Mouse (Mus musculus): ENCODE results near the gene Syna.

Syna gene

DNA sequence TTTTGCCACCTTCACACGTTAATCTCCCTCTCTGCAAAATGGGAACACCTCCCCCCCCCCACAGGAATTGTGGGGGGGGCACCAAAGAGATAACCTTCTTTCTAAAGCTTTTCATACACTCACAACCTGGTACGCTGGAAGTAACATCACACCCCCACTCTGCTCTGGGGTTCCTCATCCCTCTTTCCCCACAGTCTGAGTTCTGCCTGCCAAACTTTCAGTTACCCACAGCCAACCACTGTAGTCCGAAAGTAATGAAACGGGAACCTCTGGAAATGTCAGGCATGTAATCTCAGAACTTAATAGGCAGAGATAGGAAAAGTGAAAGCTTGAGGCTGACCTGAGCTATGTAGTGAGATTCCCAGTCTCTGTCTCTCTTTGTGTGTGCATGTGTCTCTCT lies 7.5 kb upstream of the Syna start:
- no peak for DNase-seq

GRCm38 (mm10) chr5:134565696-134566095 lies 5.7 kb upstream of the Syna start:
- DNase-seq: no peak

- no peak for DNase-seq
Measured at GRCm38 (mm10) chr5:134564272-134564671, 4.3 kb upstream of the Syna start.

GRCm38 (mm10) chr5:134560450-134561171 lies 640 bp upstream of the Syna start:
- DNase-seq: no peak

DNA sequence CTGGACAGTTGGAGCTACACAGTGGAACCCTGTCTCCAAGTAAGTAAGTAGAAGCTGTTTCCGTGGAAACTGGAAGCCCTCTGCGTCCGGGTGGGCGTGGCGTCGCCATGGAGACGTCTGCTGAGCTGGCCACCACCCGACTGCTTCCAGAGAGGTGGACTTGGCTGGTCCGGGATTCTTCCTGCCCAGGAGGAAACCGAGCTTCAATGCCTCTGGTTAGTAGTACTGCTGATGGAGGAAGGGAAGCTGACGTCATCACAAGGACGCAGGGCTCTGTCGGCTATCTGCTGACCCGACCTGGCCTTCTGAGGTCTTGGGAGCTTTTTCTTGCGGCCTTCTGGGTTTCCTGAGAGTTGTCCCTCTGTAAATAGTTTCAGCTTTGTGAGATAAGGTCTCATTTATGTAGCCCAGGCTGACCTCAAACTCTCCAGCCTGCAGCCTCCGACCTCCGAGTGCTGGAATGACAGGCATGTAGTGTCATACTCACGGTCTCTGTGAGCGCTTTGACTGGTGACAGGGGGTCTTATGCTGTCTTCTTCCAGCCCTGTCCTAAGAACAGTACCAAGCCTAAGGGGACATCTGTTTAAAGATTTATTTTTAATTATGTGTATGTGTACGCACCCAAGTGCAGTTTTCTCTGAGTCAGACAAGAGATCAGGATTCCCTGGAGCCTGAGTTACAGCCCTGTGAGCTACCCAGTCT lies 4.4 kb downstream of the Syna start:
- peak; percentile 93 to 94 for DNase-seq

DNA sequence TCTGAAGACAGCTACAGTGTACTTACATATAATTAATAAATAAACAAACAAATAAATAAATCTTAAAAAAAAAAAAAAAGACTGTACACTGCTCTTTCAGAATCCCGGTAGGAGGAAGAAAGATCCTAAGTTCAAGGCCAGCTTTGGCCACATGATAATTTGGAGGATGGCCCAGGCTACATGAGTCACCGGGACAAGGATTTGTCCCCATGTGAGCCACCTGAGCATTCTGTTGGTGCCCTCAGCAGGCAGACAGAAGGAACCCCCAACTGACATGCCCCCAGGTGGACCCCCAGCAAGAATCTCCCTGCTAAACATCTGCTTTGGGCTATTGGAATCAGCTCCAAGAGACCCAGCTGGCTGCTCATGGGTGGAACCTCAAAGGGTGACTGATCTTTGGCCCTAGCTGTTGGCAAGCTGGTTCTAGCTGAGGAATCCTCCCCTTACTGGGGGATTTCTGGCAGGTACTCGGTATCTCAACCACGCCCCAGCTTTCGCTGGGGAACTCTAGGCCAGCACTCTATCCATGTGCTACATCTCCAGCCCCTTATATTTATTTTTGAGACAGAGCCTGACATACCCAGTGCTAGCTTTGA lies 5.9 kb downstream of the Syna start:
- DNase-seq: peak; percentile 35 to 55

- peak; percentile 99 for DNase-seq
Measured at GRCm38 (mm10) chr5:134552110-134552972, 7.6 kb downstream of the Syna start, which contains the start of gene Clip2. Clip2 (minus strand) TSS chr5:134552434.

DNA sequence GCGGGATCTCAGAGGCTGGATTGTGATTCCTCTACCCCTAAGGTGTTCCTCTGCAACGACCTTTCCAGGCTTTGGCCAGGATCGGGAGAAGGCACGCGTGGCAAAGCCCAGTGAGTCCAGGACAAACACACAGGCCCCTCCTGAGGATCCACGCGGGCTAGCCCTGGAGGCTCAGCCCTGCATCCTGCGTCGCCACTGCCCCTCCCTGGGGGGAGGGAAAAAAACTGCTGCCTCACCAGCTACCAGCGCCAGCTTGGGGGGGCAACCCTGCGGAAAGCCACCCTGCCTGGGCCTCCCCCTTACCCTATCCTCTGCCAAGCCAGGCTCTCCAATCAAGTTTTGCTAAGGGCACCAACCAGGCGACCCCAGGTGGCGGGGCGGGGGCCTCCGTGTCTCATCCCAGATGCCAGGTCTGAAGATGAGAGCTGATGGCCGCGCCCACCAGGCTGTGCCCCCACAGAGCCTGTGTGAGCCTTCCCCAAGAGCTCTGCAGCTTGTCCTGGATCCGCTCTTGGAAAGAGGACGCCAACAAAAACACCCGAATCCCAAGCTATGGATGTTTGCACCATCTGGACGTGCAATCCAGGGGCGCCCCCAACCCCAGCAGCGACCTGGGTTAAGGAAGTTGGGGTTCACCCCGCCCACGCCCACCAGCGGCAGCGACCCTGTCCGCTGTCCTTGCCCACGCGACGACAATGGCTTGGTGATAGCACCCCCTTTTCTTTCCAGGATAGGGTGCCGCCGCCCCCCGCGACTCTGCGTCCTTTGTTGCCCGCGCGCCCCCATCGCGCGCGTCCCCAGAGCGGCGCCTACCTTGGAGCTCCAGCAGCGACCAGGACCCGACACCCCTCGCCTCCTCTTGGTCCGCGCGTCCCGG lies 8.5 kb downstream of the Syna start:
- peak; percentile 55 to 75 for DNase-seq

DNA sequence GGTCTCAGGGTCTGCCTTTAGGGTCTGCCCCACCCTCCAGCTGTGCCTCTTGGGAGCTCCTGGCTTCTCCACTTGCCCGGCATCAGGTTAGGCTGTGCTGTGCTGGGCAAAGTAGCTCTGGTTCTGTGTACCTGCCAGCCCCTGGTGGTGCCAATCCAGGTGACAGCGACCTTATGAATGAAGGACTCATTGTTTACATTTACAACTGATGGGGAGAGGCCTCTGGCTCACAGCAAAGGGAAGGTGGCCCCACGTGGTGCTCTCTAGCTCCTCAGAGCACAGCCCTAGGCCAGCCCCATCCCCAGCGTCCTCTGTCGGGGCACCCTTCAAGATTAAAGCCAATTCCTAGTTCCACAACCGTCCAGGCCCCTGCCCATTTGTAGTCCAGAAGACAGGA lies 9.1 kb downstream of the Syna start:
- DNase-seq: peak; percentile 15 to 50

DNA sequence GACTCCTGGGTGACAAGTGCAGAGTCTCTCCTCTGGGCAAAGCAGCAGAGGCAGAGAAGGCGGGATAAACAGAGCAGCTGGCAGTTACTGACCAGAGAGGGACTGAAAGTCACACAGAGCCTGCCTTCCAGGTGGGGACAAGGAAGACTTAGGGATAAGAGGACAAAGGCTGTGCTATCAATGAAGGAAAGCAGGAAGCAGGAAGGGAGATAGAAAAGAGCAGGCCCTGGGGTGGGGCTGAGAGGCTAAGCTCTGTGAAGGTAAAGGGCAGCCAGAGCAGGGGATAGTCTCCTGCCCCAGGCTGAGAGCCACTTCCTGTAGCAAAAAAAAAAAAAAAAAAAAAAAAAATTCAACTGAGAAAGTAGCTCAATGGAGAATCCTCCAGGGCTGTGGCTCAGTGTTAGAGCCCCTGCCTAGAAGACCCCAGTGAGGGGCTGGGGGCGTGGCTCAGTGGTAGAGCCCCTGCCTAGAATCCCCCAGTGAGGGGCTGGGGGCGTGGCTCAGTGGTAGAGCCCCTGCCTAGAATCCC lies 10.3 kb downstream of the Syna start:
- DNase-seq: no peak

DNA sequence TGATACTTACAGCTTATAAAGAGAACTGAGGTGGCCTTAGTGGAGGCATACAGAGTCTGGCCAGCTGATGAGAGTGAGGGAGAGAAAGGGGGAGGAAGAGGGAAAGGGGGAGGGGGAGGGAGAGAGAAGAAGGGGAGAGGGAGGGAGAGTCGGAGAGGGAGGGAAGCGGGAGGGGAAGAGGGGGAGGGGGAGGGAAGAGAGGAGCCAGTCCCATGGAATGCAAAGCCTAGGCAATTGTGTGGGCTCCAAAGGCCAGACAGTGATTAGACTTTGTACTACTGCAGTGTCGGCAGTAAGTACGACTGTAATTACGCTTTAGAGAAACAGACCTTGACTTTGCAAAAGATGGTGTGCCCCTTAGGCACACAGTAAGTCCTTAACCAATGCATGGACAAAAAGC lies 11.7 kb downstream of the Syna start:
- peak; percentile 65 to 87 for DNase-seq

- no peak for DNase-seq
Measured at GRCm38 (mm10) chr5:134546790-134547189, 13.2 kb downstream of the Syna start.

DNA sequence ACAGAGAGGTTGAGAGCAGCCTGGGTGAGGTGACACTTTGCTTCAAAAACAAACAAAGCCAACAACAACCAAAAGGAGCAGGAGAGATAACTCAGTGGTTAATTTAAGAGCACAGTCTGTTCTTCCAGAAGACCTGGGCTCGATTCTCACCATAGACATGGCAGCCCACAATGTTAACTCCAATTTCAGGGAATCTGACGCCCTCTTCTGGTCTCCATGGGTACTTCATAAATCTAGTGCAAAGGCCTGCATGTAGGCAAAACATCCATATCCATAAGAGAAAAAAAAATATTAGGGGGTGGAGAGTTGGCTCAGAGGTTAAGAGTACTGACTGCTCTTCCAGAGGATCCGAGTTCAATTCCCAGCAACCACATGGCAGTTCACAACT lies 14.7 kb downstream of the Syna start:
- DNase-seq: peak in 1 of 2 experiments; percentile 37

GRCm38 (mm10) chr5:134544516-134545241 lies 15.3 kb downstream of the Syna start:
- DNase-seq: peak; percentile 54 to 64

GRCm38 (mm10) chr5:134541640-134542039 lies 18.3 kb downstream of the Syna start:
- peak; percentile 88 to 94 for DNase-seq

- peak; percentile 25 to 62 for DNase-seq
Measured at GRCm38 (mm10) chr5:134540881-134541280, 19.1 kb downstream of the Syna start.

- DNase-seq: peak; percentile 70 to 87
Measured at GRCm38 (mm10) chr5:134539891-134540290, 20.1 kb downstream of the Syna start.

DNA sequence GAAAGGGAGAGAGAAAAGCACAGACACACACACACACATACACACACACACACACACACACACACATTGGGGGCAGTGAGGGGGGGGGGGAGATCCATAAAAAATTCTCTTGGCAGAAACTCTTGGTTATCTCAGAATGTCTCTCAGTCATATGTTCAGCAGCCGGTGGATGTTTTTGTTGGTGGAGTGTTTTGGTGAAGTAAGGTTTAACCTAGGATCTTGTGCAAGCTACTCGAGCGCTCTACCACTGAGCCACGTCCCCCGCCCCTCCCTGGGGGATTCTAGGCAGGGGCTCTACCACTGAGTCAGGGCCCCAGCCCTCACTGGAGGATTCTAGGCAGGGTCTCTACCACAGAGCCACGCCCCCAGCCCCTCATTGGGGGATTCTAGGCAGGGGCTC lies 23.9 kb downstream of the Syna start:
- no peak for DNase-seq

GRCm38 (mm10) chr5:134532417-134532816 lies 27.6 kb downstream of the Syna start:
- no peak for DNase-seq

DNA sequence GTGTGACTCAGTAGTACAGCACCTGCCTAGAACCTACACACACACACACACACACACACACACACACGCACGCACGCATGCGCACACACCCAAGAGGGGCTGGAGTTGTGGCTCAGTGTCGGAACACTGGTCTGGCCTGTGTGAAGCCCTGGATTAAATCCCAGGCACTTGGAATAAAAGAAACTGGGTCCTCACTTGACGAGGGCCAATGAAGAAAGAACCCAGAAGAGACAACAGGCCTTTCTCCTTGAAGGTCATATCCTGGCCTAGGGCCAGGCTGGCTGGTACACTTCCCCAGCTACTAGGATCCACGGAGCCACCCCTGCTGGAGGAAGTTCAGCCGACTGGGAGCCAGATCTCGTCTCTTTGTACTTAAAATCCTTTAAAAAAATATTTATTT lies 28.4 kb downstream of the Syna start:
- no peak for DNase-seq

- peak in 1 of 2 experiments; percentile 23 for DNase-seq
Measured at GRCm38 (mm10) chr5:134530830-134531229, 29.1 kb downstream of the Syna start.
